Mouse (Mus musculus) G1E (cell line): Measurements from ENCODE around the gene Fbxw24. TPM values are rescaled to one million over a fixed set of nuclear protein-coding genes. Genes with fewer than 3 reads are reported as not detected.
"Not testable (repeated sequence)": the region's sequence is repeated elsewhere in the genome, so short reads cannot be mapped to it uniquely, and the experiment has no call there.

Source experiments
- ATAC-seq: 2 replicates; pipeline ENCODE4 v1.8.0; 2016; ENCODE audit warnings: mild to moderate bottlenecking; ENCODE audit not compliant: insufficient number of reproducible peaks, poor library complexity, low FRiP score, severe bottlenecking; ENCODE audit errors: extremely low read depth
- DNase-seq: peaks from one replicate; pipeline ENCODE4 v3.0.0; 2012; ENCODE audit warnings: low spot score
- H3K27me3 ChIP-seq: 2 replicates; pipeline ENCODE4 v1.6.1; 2012; ENCODE audit warnings: mild to moderate bottlenecking, low read length, inconsistent platforms; ENCODE audit not compliant: insufficient read depth
- H3K36me3 ChIP-seq: replicated peaks from 2 replicates; pipeline ENCODE3; 2012; ENCODE audit warnings: mild to moderate bottlenecking, inconsistent platforms
- H3K4me1 ChIP-seq: 2 replicates; pipeline ENCODE4 v1.6.1; 2012; ENCODE audit warnings: low read depth, low read length, inconsistent platforms, mixed read lengths; ENCODE audit not compliant: insufficient read depth
- H3K4me3 ChIP-seq: 2 replicates; pipeline ENCODE4 v1.5.1; 2012; ENCODE audit warnings: low read depth, mild to moderate bottlenecking, inconsistent platforms, low read length, moderate library complexity, mixed read lengths
- H3K9me3 ChIP-seq: replicated peaks from 2 replicates; pipeline ENCODE4 v1.6.1; 2012; ENCODE audit warnings: inconsistent platforms
- CTCF ChIP-seq: IDR thresholded peaks from 2 replicates; pipeline ENCODE4 v1.5.1; 2012; ENCODE audit warnings: low read depth, low read length, inconsistent platforms, mixed read lengths
- GATA1 ChIP-seq: IDR thresholded peaks from 2 replicates; pipeline ENCODE4 v1.6.1; 2012; ENCODE audit warnings: borderline replicate concordance, low read length, inconsistent platforms, mixed read lengths
- GATA2 ChIP-seq: IDR thresholded peaks from 2 replicates; pipeline ENCODE4 v1.6.1; 2012; ENCODE audit warnings: low read depth, low read length, inconsistent platforms, borderline replicate concordance
- POLR2AphosphoS5 ChIP-seq: IDR thresholded peaks from 2 replicates; pipeline ENCODE4 v1.6.1; 2012; ENCODE audit warnings: low read depth, low read length, inconsistent platforms; ENCODE audit not compliant: insufficient replicate concordance
- TAL1 ChIP-seq: conservative IDR thresholded peaks from 2 replicates; pipeline ENCODE4 v1.6.1; 2012; ENCODE audit warnings: low read depth, low read length, inconsistent platforms, mixed read lengths
- polyA plus RNA-seq: library from polyadenylated mRNA; stranded (reverse); fragments of >175 nt; gene quantifications from 2 replicates; pipeline ENCODE4 v1.2.3, GENCODE M21; 2012
- total RNA-seq, 2 experiments: library from RNA; stranded (forward) in 1 of 2; stranded (reverse) in 1 of 2; fragments of 200-1000 nt in 1 of 2; fragments of >200 nt in 1 of 2; fragmentation: Nextera tagmentation in 1 of 2; gene quantifications; 2 replicates each; pipeline ENCODE4 v1.2.3; 2014 to 2017

Fbxw24 gene
- total RNA-seq (2014; fragmentation: Nextera tagmentation), result not detected in 2 replicates
- not detected in 2 replicates for total RNA-seq (2017)
- not detected in 2 replicates for polyA plus RNA-seq

DNA sequence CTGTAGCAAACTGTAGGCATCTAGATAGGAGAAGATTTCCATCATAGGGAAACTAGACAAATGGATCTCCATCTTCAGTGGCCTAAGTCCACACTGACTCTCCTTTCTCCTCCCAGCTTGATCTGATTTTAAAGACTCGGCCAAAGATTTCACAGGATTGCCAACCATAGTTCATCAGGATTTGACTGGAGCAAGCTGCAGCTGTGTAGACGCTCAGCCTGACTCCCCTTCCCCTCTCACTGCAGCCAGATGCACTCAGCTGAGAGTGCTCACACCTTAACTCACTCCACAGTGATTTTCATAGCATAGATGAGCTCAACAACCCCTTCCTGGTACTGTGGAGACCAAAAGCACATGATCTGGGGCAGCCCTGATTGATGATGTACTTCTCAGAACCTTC lies at the start of gene Fbxw24:
Gene Fbxw24, minus strand, starts transcription at position 101 of the 400 bp plus-strand sequence.
- not testable (repeated sequence) for H3K27me3 ChIP-seq

DNA sequence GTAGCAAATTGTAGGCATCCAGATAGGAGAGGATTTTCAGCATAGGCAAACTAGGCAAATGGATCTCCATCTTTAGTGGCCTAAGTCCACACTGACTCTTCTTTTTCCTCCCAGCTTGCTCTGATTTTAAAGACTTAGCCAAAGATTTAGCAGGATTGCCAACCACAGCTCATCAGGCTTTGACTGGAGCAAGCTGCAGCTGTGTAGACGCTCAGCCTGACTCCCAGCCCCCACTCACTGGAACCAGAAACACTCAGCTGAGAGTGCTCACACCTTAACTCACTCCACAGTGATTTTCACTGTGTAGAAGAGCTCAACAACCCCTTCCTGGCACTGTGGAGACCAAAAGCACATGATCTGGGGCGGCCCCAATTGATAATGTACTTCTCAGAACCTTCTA lies 38.7 kb upstream of the Fbxw24 start, which contains the start of gene Fbxw25:
Gene Fbxw25, minus strand, starts transcription at position 101 of the 400 bp plus-strand sequence.
- ATAC-seq, DNase-seq, H3K27me3 ChIP-seq, H3K4me1 ChIP-seq, H3K4me3 ChIP-seq, H3K9me3 ChIP-seq, H3K36me3 ChIP-seq: not testable (repeated sequence)

More for the DNA sequence above, at the start of gene Fbxw24:
- not testable (repeated sequence) for H3K9me3 ChIP-seq, H3K36me3 ChIP-seq, H3K4me3 ChIP-seq, ATAC-seq, DNase-seq, H3K4me1 ChIP-seq

- not testable (repeated sequence) for H3K27me3 ChIP-seq, H3K4me3 ChIP-seq, H3K9me3 ChIP-seq, ATAC-seq, DNase-seq, H3K36me3 ChIP-seq, H3K4me1 ChIP-seq
Measured at GRCm38 (mm10) chr9:109606837-109607236, 19.0 kb downstream of the Fbxw24 start.

GRCm38 (mm10) chr9:109602128-109602527 lies 23.7 kb downstream of the Fbxw24 start:
- not testable (repeated sequence) for H3K4me1 ChIP-seq, H3K4me3 ChIP-seq, ATAC-seq, H3K36me3 ChIP-seq, H3K9me3 ChIP-seq, DNase-seq, H3K27me3 ChIP-seq
- peak; percentile 43; the same call in 1 of the 2 replicates for TF ChIP-seq CTCF

DNA sequence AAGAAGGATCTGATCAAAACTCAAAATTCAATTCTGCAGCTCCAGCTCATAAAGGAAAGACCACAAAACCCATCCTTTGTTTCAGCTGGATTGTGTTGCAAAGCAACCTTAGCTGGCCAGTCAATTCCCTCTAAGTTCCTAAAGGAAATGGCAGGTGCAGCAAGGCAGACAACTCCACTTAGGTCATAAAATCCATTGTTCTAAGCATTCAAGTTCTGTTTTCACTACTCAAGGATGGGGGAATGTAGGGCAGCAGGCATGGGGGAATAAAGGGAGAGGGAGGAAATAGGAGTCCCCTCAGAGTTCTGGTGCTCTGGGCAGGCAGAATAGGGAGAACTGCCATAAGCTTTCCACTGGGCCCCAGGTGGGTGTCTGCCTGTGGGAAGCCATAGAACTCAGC lies 28.6 kb downstream of the Fbxw24 start:
- Histone ChIP-seq H3K36me3 (no peaks in the 10 kb centered on the region), H3K9me3 (no peaks in the 10 kb centered on the region), H3K4me1 (no peaks in the 10 kb centered on the region), H3K4me3 (no peak overlapping the region), H3K27me3 (no peaks in the 10 kb centered on the region)
- no peak for ATAC-seq
- no peak for DNase-seq
- TF ChIP-seq TAL1 (no peak), GATA2 (no peak), CTCF (no peak)

GRCm38 (mm10) chr9:109594866-109595265 lies 31.0 kb downstream of the Fbxw24 start:
- DNase-seq (no peak), ATAC-seq (no peak)
- TF ChIP-seq GATA1 (no peak), CTCF (no peak), POLR2AphosphoS5 (no peak), GATA2 (no peak), TAL1 (no peak)
- Histone ChIP-seq H3K27me3 (no peaks in the 10 kb centered on the region), H3K4me3 (no peak overlapping the region), H3K4me1 (no peaks in the 10 kb centered on the region), H3K36me3 (no peaks in the 10 kb centered on the region), H3K9me3 (no peaks in the 10 kb centered on the region)

GRCm38 (mm10) chr9:109568162-109568561 lies 57.7 kb downstream of the Fbxw24 start, which contains the start of gene Fbxw15:
Gene Fbxw15 (minus strand): TSS chr9:109568262.
- not testable (repeated sequence) for H3K4me3 ChIP-seq, DNase-seq, H3K27me3 ChIP-seq, H3K4me1 ChIP-seq, H3K36me3 ChIP-seq, ATAC-seq, H3K9me3 ChIP-seq

GRCm38 (mm10) chr9:109565546-109565945 lies 60.3 kb downstream of the Fbxw24 start:
- no peak overlapping the region for H3K4me3 ChIP-seq
- ATAC-seq, result no peak
- H3K9me3 ChIP-seq, result peaks cover 6% of the 10 kb centered on the region

GRCm38 (mm10) chr9:109562106-109562505 lies 63.8 kb downstream of the Fbxw24 start:
- not testable (repeated sequence) for H3K4me1 ChIP-seq, H3K36me3 ChIP-seq, ATAC-seq, H3K27me3 ChIP-seq, H3K9me3 ChIP-seq, H3K4me3 ChIP-seq, DNase-seq

More at GRCm38 (mm10) chr9:109565546-109565945, 60.3 kb downstream of the Fbxw24 start:
- DNase-seq, result no peak
- TF ChIP-seq CTCF (no peak), POLR2AphosphoS5 (no peak), GATA1 (no peak), GATA2 (no peak), TAL1 (no peak)
- no peaks in the 10 kb centered on the region for H3K36me3 ChIP-seq
- H3K4me1 ChIP-seq, result no peaks in the 10 kb centered on the region
- no peaks in the 10 kb centered on the region for H3K27me3 ChIP-seq
